In the genomic region with DNA sequence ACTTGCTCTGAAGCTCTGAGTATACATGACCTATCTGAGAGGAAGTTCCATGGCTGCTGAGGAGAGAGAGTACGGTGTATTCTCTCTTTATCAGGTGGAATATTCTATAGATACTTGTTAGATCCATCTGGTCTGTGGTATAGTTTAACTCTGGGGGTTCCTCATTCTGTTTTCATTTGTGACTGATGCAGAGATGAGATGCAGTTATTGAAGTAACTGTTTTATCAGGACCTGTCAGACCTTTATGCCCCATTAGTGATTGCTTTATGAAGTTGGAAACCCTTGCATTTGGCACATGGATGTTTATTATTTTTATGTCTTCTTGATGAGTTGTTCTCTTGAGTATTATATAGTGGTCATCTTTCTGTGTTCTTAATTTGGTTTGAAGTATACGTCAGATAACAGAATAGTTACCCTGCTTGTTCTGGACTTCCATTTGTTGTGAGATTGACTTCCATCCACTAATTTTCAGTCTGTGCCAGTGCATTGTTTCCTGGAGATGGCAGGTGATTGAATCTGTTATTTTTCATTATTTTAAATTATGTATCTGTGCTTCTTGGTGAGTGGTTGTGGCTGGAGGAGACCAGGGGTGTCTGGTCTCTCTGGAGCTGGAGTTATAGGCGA, we compare ENCODE assay signal across 21 mouse cellular contexts. TPM values are rescaled to one million over a fixed set of nuclear protein-coding genes. Genes with fewer than 3 reads are reported as not detected.
DNase-seq lines count a peak whose midpoint lies in the region; ATAC-seq and TF ChIP-seq lines count a peak whose summit lies in the region.
"Had no signal": no experiment of that assay in that cellular context is flagged by ENCODE, and none has a peak within 500 bp of the region (broad histone marks: within the 10 kb centered on the region; RNA-seq: fewer than 3 reads in every experiment).

No protein-coding gene starts in this region.

- TF ChIP-seq EP300 in MEL (IDR thresholded peaks at IDR 0.05; ENCODE audit: low read depth in 1 of 2, low read length in 2 of 2): peak; percentile 94 to 96

- TF ChIP-seq CTCF in MEL (IDR thresholded peaks at IDR 0.05 in 2 of 3, conservative IDR thresholded peaks at IDR 0.05 in 1 of 3; ENCODE audit: control insufficient read depth in 1 of 3, insufficient read depth in 1 of 3, low read depth in 2 of 3, low read length in 3 of 3, poor library complexity in 1 of 3, severe bottlenecking in 1 of 3): no peak

- H3K27ac ChIP-seq in MEL (ENCODE audit: control insufficient read depth, low read depth, low read length): peak overlapping the region; percentile 77
- H3K27ac ChIP-seq in midbrain, embryonic 16.5 days (ENCODE audit: low read length): no peak overlapping the region

- TF ChIP-seq POLR2A in MEL (IDR thresholded peaks at IDR 0.05; ENCODE audit: control insufficient read depth in 1 of 2, insufficient read depth in 1 of 2, low read depth in 1 of 2, low read length in 2 of 2, poor library complexity in 1 of 2): no peak

- H3K9ac ChIP-seq in MEL (ENCODE audit: control insufficient read depth, low read depth, low read length, poor library complexity, severe bottlenecking): no peak overlapping the region
- H3K9ac ChIP-seq in midbrain, embryonic 16.5 days (ENCODE audit: low read depth, low read length): no peak overlapping the region

- WGBS in midbrain, embryonic 16.5 days: 96% methylated on average over 3 of the region's 3 CpGs

- H3K36me3 ChIP-seq in MEL (ENCODE audit: control insufficient read depth in 1 of 2, insufficient read depth in 2 of 2, low read length in 2 of 2): peaks cover 15 to 71% of the 10 kb centered on the region in 2 experiments
- H3K36me3 ChIP-seq in midbrain, embryonic 16.5 days (ENCODE audit: control insufficient read depth, insufficient read depth, low read length): peaks cover 10% of the 10 kb centered on the region

- no peak for TF ChIP-seq RAD21 in MEL (IDR thresholded peaks at IDR 0.05; ENCODE audit: low read depth, low read length)

- no peak for ATAC-seq in midbrain, embryonic 16.5 days
- ATAC-seq: activated CD4-positive, CD25-positive, alpha-beta regulatory T cell, adult 4 months; CD4-positive, CD25-positive, alpha-beta regulatory T cell, adult 4 months; Patski had no signal

- H3K27me3 ChIP-seq in MEL (ENCODE audit: control insufficient read depth in 1 of 2, insufficient read depth in 2 of 2, low read length in 2 of 2): no peaks in the 10 kb centered on the region
- H3K27me3 ChIP-seq in midbrain, embryonic 16.5 days (ENCODE audit: control insufficient read depth, insufficient read depth, low read depth, low read length): no peaks in the 10 kb centered on the region
- H3K27me3 ChIP-seq: CH12.LX, Patski had no signal

- DNase-seq in MEL (ENCODE audit: low read depth, low spot score): peak; percentile 83
- DNase-seq in MEL-GATA-1-ER (ENCODE audit: extremely low read depth, low read depth): peak; percentile 74
- no peak for DNase-seq in urinary bladder, adult 2 months (ENCODE audit: low spot score)
- DNase-seq: adrenal gland, adult 2 months; adrenal gland, adult 8-10 months; adrenal gland, postnatal 10 days; adrenal gland, postnatal 14 days; adrenal gland, postnatal 25 days; adrenal gland, postnatal 36 days; B cell, adult 2 months; cerebellum, adult 11 months; cerebellum, adult 11-12 months; cerebellum, adult 18-20 months; cerebellum, adult 2 months; cerebellum, adult 8-10 months had no signal

- H3K4me1 ChIP-seq in MEL (ENCODE audit: control insufficient read depth in 1 of 2, insufficient read depth in 2 of 2, low read length in 2 of 2): peaks cover 40 to 58% of the 10 kb centered on the region in 2 experiments
- no peaks in the 10 kb centered on the region for H3K4me1 ChIP-seq in midbrain, embryonic 16.5 days (ENCODE audit: control insufficient read depth, insufficient read depth, low read length)

- no peak overlapping the region for H3K4me2 ChIP-seq in midbrain, embryonic 16.5 days (ENCODE audit: low read length)

- H3K4me3 ChIP-seq in MEL (ENCODE audit: control insufficient read depth in 1 of 2, insufficient read depth in 1 of 2, low read depth in 2 of 2, low read length in 2 of 2): no peak overlapping the region
- no peak overlapping the region for H3K4me3 ChIP-seq in midbrain, embryonic 16.5 days (ENCODE audit: low read depth, low read length)

- H3K79me2 ChIP-seq in MEL (ENCODE audit: control insufficient read depth, insufficient read depth, low read length, poor library complexity): no peaks in the 10 kb centered on the region

- no peaks in the 10 kb centered on the region for H3K9me3 ChIP-seq in MEL (replicated peaks; ENCODE audit: insufficient read depth, low read length)
- no peaks in the 10 kb centered on the region for H3K9me3 ChIP-seq in midbrain, embryonic 16.5 days (replicated peaks; ENCODE audit: control insufficient read depth, low read length, poor library complexity, severe bottlenecking)
- H3K9me3 ChIP-seq: G1E had no signal

TF ChIP-seq in MEL, 35 proteins besides CTCF, POLR2A, EP300 and RAD21:
- TF ChIP-seq MYC (IDR thresholded peaks at IDR 0.05; ENCODE audit: low read depth, low read length) (peak; percentile 83; the same call in 1 of the 2 replicates), USF2 (IDR thresholded peaks at IDR 0.05; ENCODE audit: borderline replicate concordance in 1 of 2, insufficient read depth in 1 of 2, low read depth in 1 of 2, low read length in 2 of 2) (0 out of 4 replicates have a peak, but pooled peaks of 1 of the 2 experiments have one; percentile 22), POLR2AphosphoS2 (IDR thresholded peaks at IDR 0.05; ENCODE audit: low read length) (no peak), ZNF384 (IDR thresholded peaks at IDR 0.05; ENCODE audit: low read depth, low read length) (no peak), MAZ (IDR thresholded peaks at IDR 0.05; ENCODE audit: low read depth, low read length) (no peak), ETS1 (IDR thresholded peaks at IDR 0.05; ENCODE audit: low read depth, low read length) (peak; percentile 98), TAL1 (IDR thresholded peaks at IDR 0.05; ENCODE audit: low read length) (peak; percentile 85), MXI1 (IDR thresholded peaks at IDR 0.05; ENCODE audit: low read depth, low read length) (peak; percentile 66), UBTF (IDR thresholded peaks at IDR 0.05; ENCODE audit: borderline replicate concordance, insufficient read depth, low read depth, low read length) (no peak), KAT2A (conservative IDR thresholded peaks at IDR 0.05; ENCODE audit: low read depth, low read length) (0 out of 2 replicates have a peak, but pooled peaks have one; percentile 34), MYB (IDR thresholded peaks at IDR 0.05; ENCODE audit: low read depth, low read length) (peak; percentile 39; the same call in 1 of the 2 replicates), POLR2AphosphoS5 (IDR thresholded peaks at IDR 0.05; ENCODE audit: borderline replicate concordance, low read depth, low read length) (no peak), RCOR1 (IDR thresholded peaks at IDR 0.05; ENCODE audit: low read depth, low read length) (peak; percentile 93), GATA1 (IDR thresholded peaks at IDR 0.05; ENCODE audit: low read depth, low read length) (peak; percentile 95), SMC3 (IDR thresholded peaks at IDR 0.05; ENCODE audit: low read depth, low read length) (no peak), CHD2 (IDR thresholded peaks at IDR 0.05; ENCODE audit: low read length) (no peak), JUND (IDR thresholded peaks at IDR 0.05; ENCODE audit: low read depth, low read length) (no peak), TBP (IDR thresholded peaks at IDR 0.05; ENCODE audit: low read depth, low read length) (no peak), BHLHE40 (IDR thresholded peaks at IDR 0.05; ENCODE audit: borderline replicate concordance, low read depth, low read length) (peak; percentile 54; the same call in 1 of the 2 replicates), CHD1 (IDR thresholded peaks at IDR 0.05; ENCODE audit: low read depth, low read length) (peak; percentile 46; the same call in 1 of the 2 replicates), E2F4 (IDR thresholded peaks at IDR 0.05; ENCODE audit: borderline replicate concordance, low read depth, low read length) (no peak), USF1 (IDR thresholded peaks at IDR 0.05; ENCODE audit: low read depth, low read length) (no peak), ZKSCAN1 (IDR thresholded peaks at IDR 0.05; ENCODE audit: low read depth, low read length) (no peak), HCFC1 (IDR thresholded peaks at IDR 0.05; ENCODE audit: low read depth, low read length) (peak; percentile 61), ELF1 (IDR thresholded peaks at IDR 0.05; ENCODE audit: low read depth, low read length) (0 out of 2 replicates have a peak, but pooled peaks have one; percentile 37), ZC3H11A (IDR thresholded peaks at IDR 0.05; ENCODE audit: low read depth, low read length) (no peak), ZMIZ1 (IDR thresholded peaks at IDR 0.05; ENCODE audit: low read depth, low read length) (no peak), NRF1 (IDR thresholded peaks at IDR 0.05; ENCODE audit: insufficient read depth, low read depth, low read length, poor library complexity, severe bottlenecking) (no peak), MAX (IDR thresholded peaks at IDR 0.05; ENCODE audit: low read length) (peak; percentile 55), TCF12 (IDR thresholded peaks at IDR 0.05; ENCODE audit: low read depth, low read length) (peak; percentile 96), MAFK (IDR thresholded peaks at IDR 0.05; ENCODE audit: borderline replicate concordance, low read depth, low read length) (peak; percentile 72; the same call in 1 of the 2 replicates), MEF2A (IDR thresholded peaks at IDR 0.05; ENCODE audit: extremely low read depth, insufficient replicate concordance, low read depth, low read length, poor library complexity, severe bottlenecking) (peak; percentile 58; the same call in 1 of the 2 replicates), GABPA (IDR thresholded peaks at IDR 0.05; ENCODE audit: low read depth, low read length) (no peak), NELFE (IDR thresholded peaks at IDR 0.05; ENCODE audit: low read depth, low read length) (no peak), SIN3A (IDR thresholded peaks at IDR 0.05; ENCODE audit: low read length) (peak; percentile 94)

RNA-seq across cellular contexts. Expression of a gene that starts 36.0 kb away (rescaled TPM):
- 14.3 and 18.0 TPM in 2 replicates for total RNA-seq in MEL (2012; rRNA removed)
- polyA plus RNA-seq in MEL (2012; ENCODE audit: insufficient read depth in 1 of 2, insufficient read length in 2 of 2, low read depth in 1 of 2, low replicate concordance in 2 of 2, missing spikeins in 1 of 2): 10 to 100 TPM in 1 of 2 experiments, not detected in 1; 38.2 TPM
- 8.1 TPM in 2 replicates for polyA plus RNA-seq in midbrain, embryonic 16.5 days (2015; fragmentation: Nextera tagmentation; extraction: Ambion mirVana)
- 13.7 and 14.0 TPM in 2 replicates for polyA plus RNA-seq in urinary bladder, adult 2 months (2012; rRNA removed)
